Mouse (Mus musculus) midbrain, embryonic 12.5 days (tissue): ENCODE data around the gene Zmynd11. TPM values are rescaled to one million over a fixed set of nuclear protein-coding genes. Genes with fewer than 3 reads are reported as not detected.

Source experiments
- ATAC-seq: fragments of 200-750 bp; cut with Nextera tagmentation; 2 replicates; pipeline ENCODE4 v1.8.0; 2017; ENCODE audit warnings: low read depth, moderate TSS enrichment, moderate library complexity; ENCODE audit not compliant: low FRiP score
- H3K27ac ChIP-seq: fragments of 300-500 bp; sonication (generic); replicated peaks from 2 replicates; pipeline ENCODE4 v1.5.1; 2016; ENCODE audit warnings: mild to moderate bottlenecking
- H3K27me3 ChIP-seq: fragments of 300-500 bp; sonication (generic); 2 replicates; pipeline ENCODE4 v1.6.1; 2016; ENCODE audit warnings: mild to moderate bottlenecking
- H3K36me3 ChIP-seq: fragments of 300-500 bp; sonication (generic); 2 replicates; pipeline ENCODE4 v1.6.1; 2016
- H3K4me1 ChIP-seq: fragments of 300-500 bp; sonication (generic); 2 replicates; pipeline ENCODE4 v1.6.1; 2016
- H3K4me2 ChIP-seq: fragments of 300-500 bp; sonication (generic); replicated peaks from 2 replicates; pipeline ENCODE4 v1.6.1; 2016; ENCODE audit warnings: mild to moderate bottlenecking, moderate library complexity
- H3K4me3 ChIP-seq: fragments of 300-500 bp; sonication (generic); 2 replicates; pipeline ENCODE4 v1.5.1; 2016; ENCODE audit warnings: mild to moderate bottlenecking
- H3K9ac ChIP-seq: fragments of 300-500 bp; sonication (generic); replicated peaks from 2 replicates; pipeline ENCODE4 v1.6.1; 2016; ENCODE audit warnings: mild to moderate bottlenecking, moderate library complexity
- H3K9me3 ChIP-seq: fragments of 300-500 bp; sonication (generic); 2 replicates; pipeline ENCODE4 v1.6.1; 2016; ENCODE audit warnings: mild to moderate bottlenecking
- WGBS: fragments of 180-500 bp; shearing (Covaris S2); methylation state at CpG from one replicate; pipeline ENCODE4 v1.1.7; 2016; 5-methylcytosine and 5-hydroxymethylcytosine counted together
- polyA plus RNA-seq: library from polyadenylated mRNA; unstranded; fragments of >200 nt; fragmentation: Nextera tagmentation; extraction: Ambion mirVana; gene quantifications from 2 replicates; pipeline ENCODE4 v1.2.1, GENCODE M21; 2016

Zmynd11 gene
- polyA plus RNA-seq, 1 experiment from 2014 or later, result 152 TPM

DNA sequence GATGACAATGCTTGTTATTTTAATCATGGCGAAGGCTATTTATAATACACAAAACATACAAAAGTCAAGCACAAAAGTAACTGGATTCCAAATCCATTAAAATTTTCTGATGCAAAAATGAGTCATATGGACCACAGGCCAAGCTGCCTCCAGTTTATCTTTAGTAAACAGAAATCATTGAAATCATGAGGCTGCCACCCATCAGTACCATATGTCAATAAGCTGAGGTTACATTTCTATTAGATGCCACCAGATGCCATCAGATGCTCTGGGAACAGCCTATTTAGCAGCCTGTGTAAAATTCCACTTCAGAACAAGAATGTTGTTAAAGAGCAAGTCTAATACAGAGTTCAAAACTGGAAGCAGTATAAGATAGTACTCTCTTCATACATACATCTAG lies 52.7 kb downstream of the Zmynd11 start:
- Histone ChIP-seq H3K27ac (no peak overlapping the region), H3K27me3 (no peaks in the 10 kb centered on the region), H3K36me3 (peaks cover 11% of the 10 kb centered on the region), H3K9ac (no peak overlapping the region), H3K4me2 (no peak overlapping the region), H3K9me3 (no peaks in the 10 kb centered on the region), H3K4me3 (no peak overlapping the region), H3K4me1 (no peaks in the 10 kb centered on the region)
- WGBS, result 96% methylated on average over 1 of the region's 1 CpGs
- ATAC-seq, result no peak

GRCm38 (mm10) chr13:9708433-9709240 lies 56.5 kb downstream of the Zmynd11 start:
- Histone ChIP-seq H3K36me3 (peaks cover 14% of the 10 kb centered on the region; the same call in 1 of the 2 replicates), H3K9me3 (no peaks in the 10 kb centered on the region), H3K4me3 (no peak overlapping the region), H3K4me2 (no peak overlapping the region), H3K4me1 (no peaks in the 10 kb centered on the region), H3K27me3 (no peaks in the 10 kb centered on the region), H3K9ac (no peak overlapping the region), H3K27ac (no peak overlapping the region)
- no peak for ATAC-seq
- WGBS, result 87% methylated on average over 7 of the region's 7 CpGs

DNA sequence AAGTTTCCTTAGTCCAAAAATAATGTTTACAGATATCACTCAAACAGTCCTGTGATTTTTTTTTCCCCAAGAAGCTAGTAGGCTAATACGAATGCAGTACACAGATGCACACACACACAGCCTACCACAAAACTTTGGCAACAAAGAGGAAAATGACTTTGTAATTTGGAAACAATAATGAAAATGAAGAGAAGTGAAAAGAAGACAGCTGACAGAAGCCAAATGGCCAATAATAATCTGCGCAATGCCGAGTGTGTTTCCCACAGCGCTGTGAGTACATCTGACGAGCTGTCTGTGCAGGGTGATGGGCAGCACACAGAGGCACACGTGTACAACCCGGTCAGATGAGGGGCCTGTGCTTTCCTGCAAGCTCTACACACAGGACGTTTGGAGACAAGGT lies 58.4 kb downstream of the Zmynd11 start:
- Histone ChIP-seq H3K27ac (no peak overlapping the region), H3K4me2 (no peak overlapping the region), H3K9me3 (no peaks in the 10 kb centered on the region), H3K36me3 (peaks cover 14% of the 10 kb centered on the region; the same call in 1 of the 2 replicates), H3K4me1 (no peaks in the 10 kb centered on the region), H3K9ac (no peak overlapping the region), H3K4me3 (no peak overlapping the region), H3K27me3 (no peaks in the 10 kb centered on the region)
- no peak for ATAC-seq
- WGBS, result 90% methylated on average over 8 of the region's 8 CpGs

DNA sequence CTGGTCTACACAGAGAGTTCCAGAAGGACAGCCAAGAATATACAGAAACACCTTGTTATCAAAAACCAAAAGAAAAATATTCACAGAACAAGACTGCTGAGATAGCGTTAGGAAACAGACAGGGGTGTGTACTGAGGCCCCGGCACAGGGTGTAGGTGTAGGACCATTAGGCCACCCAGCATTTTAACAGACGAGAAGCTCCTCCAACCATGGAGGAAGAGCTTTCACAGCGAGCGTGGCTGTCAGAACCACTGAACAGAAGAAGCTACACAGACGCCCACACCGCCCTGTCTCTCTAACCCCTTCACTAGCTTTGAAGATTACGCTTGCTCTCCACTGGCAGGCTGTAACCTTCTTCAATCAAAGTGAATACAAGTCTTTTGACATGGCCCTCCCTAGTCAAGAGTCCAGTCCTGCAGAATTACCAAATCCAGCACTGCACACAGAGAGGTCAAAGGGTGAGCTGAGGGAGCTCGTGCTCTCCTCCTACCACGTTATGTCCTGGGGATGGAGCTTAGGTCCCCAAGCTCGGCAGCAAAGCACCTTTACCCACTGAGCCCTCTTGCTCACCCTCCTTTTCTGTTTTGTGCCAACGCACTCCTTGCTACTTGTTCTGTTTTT lies 62.4 kb downstream of the Zmynd11 start:
- no peaks in the 10 kb centered on the region for H3K9me3 ChIP-seq
- no peak overlapping the region for H3K4me3 ChIP-seq
- no peaks in the 10 kb centered on the region for H3K4me1 ChIP-seq
- H3K27ac ChIP-seq, result no peak overlapping the region
- no peak for ATAC-seq
- 66% methylated on average over 12 of the region's 12 CpGs for WGBS
- H3K36me3 ChIP-seq, result peaks cover 12% of the 10 kb centered on the region
- no peaks in the 10 kb centered on the region for H3K27me3 ChIP-seq
- H3K4me2 ChIP-seq, result no peak overlapping the region
- H3K9ac ChIP-seq, result no peak overlapping the region

- ATAC-seq, result no peak
- no peak overlapping the region for H3K4me2 ChIP-seq
- H3K4me3 ChIP-seq, result no peak overlapping the region
- H3K9ac ChIP-seq, result no peak overlapping the region
- H3K4me1 ChIP-seq, result no peaks in the 10 kb centered on the region
- H3K27ac ChIP-seq, result no peak overlapping the region
- H3K27me3 ChIP-seq, result no peaks in the 10 kb centered on the region
- H3K9me3 ChIP-seq, result no peaks in the 10 kb centered on the region
- peaks cover 47% of the 10 kb centered on the region for H3K36me3 ChIP-seq
- WGBS, result 98% methylated on average over 4 of the region's 4 CpGs
Observed at GRCm38 (mm10) chr13:9697340-9697739, 67.8 kb downstream of the Zmynd11 start.

- no peak overlapping the region for H3K4me2 ChIP-seq
- H3K4me1 ChIP-seq, result no peaks in the 10 kb centered on the region
- H3K27ac ChIP-seq, result no peak overlapping the region
- no peaks in the 10 kb centered on the region for H3K9me3 ChIP-seq
- ATAC-seq, result no peak
- no peak overlapping the region for H3K9ac ChIP-seq
- H3K27me3 ChIP-seq, result no peaks in the 10 kb centered on the region
- peaks cover 54% of the 10 kb centered on the region for H3K36me3 ChIP-seq
- no peak overlapping the region for H3K4me3 ChIP-seq
Observed at GRCm38 (mm10) chr13:9695809-9696208, 69.3 kb downstream of the Zmynd11 start.

DNA sequence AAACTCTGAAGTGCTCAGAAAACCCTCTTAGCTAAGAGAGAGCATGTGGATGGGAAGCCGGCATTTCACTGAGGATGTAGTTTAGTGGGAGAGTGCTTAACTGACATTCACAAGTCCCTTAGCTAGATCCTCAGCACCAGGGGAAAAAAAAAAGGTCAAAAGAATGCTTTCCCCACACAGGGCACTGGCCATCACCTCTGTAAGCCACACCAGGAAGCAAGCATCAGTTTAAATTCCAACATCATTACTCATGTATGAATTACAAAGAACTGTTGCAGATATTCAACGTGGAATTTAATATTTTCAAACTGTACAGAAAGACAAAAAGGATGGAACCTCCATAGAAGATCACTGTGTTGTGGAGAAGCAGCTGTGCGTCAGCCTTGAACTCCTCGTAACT lies 69.7 kb downstream of the Zmynd11 start:
- WGBS, result 92% methylated on average over 4 of the region's 4 CpGs
- H3K27ac ChIP-seq, result no peak overlapping the region

GRCm38 (mm10) chr13:9694651-9695050 lies 70.5 kb downstream of the Zmynd11 start:
- H3K9me3 ChIP-seq, result no peaks in the 10 kb centered on the region
- peaks cover 66% of the 10 kb centered on the region for H3K36me3 ChIP-seq
- 94% methylated on average over 6 of the region's 6 CpGs for WGBS
- H3K9ac ChIP-seq, result no peak overlapping the region
- ATAC-seq, result no peak
- H3K27ac ChIP-seq, result no peak overlapping the region
- no peak overlapping the region for H3K4me2 ChIP-seq
- H3K4me3 ChIP-seq, result no peak overlapping the region
- H3K27me3 ChIP-seq, result no peaks in the 10 kb centered on the region
- no peaks in the 10 kb centered on the region for H3K4me1 ChIP-seq

More for the DNA sequence above, 69.7 kb downstream of the Zmynd11 start:
- Histone ChIP-seq H3K4me1 (no peaks in the 10 kb centered on the region), H3K4me3 (no peak overlapping the region), H3K9me3 (no peaks in the 10 kb centered on the region), H3K4me2 (no peak overlapping the region), H3K9ac (no peak overlapping the region), H3K27me3 (no peaks in the 10 kb centered on the region), H3K36me3 (peaks cover 58% of the 10 kb centered on the region)
- ATAC-seq, result no peak

GRCm38 (mm10) chr13:9692876-9693275 lies 72.3 kb downstream of the Zmynd11 start:
- H3K4me3 ChIP-seq, result no peak overlapping the region
- no peak overlapping the region for H3K27ac ChIP-seq
- 94% methylated on average over 3 of the region's 3 CpGs for WGBS
- no peaks in the 10 kb centered on the region for H3K4me1 ChIP-seq
- no peaks in the 10 kb centered on the region for H3K9me3 ChIP-seq
- H3K9ac ChIP-seq, result no peak overlapping the region
- no peaks in the 10 kb centered on the region for H3K27me3 ChIP-seq
- ATAC-seq, result no peak
- no peak overlapping the region for H3K4me2 ChIP-seq
- peaks cover 79% of the 10 kb centered on the region for H3K36me3 ChIP-seq

DNA sequence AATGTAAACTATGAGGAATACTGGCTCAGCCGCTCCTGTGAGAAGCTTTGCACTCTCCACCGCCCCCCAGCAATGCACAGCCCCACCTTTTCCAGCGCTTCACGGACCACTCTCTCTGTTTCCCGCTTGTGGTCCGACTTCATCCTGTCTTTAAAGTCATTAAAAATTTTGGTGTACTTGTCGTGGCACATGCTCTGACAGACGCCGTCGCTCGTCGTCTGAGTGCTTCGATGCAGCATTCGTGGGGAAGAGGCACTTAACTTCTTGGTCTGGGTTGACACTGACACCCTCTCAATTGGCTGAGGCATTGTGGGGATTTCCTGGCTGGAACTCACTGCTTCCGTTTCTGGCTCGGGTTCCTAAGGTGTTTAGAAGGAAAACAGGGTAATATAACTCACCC lies 75.8 kb downstream of the Zmynd11 start:
- Histone ChIP-seq H3K27me3 (no peaks in the 10 kb centered on the region), H3K27ac (no peak overlapping the region), H3K9me3 (no peaks in the 10 kb centered on the region), H3K9ac (no peak overlapping the region), H3K4me1 (no peaks in the 10 kb centered on the region), H3K36me3 (peaks cover 79% of the 10 kb centered on the region), H3K4me3 (no peak overlapping the region), H3K4me2 (no peak overlapping the region)
- WGBS, result 92% methylated on average over 16 of the region's 16 CpGs
- ATAC-seq, result no peak

- Histone ChIP-seq H3K4me2 (no peak overlapping the region), H3K9me3 (no peaks in the 10 kb centered on the region), H3K4me1 (no peaks in the 10 kb centered on the region), H3K9ac (no peak overlapping the region), H3K36me3 (peaks cover 90% of the 10 kb centered on the region), H3K4me3 (no peak overlapping the region), H3K27me3 (no peaks in the 10 kb centered on the region), H3K27ac (no peak overlapping the region)
- peak; percentile 24; the same call in 1 of the 2 replicates for ATAC-seq
- 87% methylated on average over 11 of the region's 11 CpGs for WGBS
Observed at GRCm38 (mm10) chr13:9686765-9687164, 78.4 kb downstream of the Zmynd11 start.

DNA sequence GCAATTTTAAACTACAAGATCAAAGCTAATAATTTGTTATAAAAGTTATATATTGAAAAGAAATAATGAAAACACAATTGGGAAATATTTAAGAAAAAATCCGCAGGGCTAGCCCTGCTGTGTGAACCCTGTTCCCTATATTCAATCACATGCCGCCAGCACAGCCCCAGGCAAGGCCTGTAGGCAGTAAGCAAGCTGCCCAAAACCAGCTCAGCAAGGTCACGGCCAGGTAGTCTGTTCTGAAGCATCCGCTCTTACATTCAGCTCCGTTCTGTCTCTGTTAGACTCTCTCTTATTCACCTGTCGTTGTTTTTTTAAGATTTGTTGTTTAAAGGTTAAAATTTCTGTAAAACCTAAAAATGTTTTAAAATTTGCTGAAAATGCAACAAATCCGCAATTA lies 78.9 kb downstream of the Zmynd11 start:
- peaks cover 93% of the 10 kb centered on the region for H3K36me3 ChIP-seq
- H3K4me3 ChIP-seq, result no peak overlapping the region
- H3K27me3 ChIP-seq, result no peaks in the 10 kb centered on the region
- no peak overlapping the region for H3K27ac ChIP-seq
- ATAC-seq, result no peak
- 97% methylated on average over 7 of the region's 7 CpGs for WGBS
- H3K4me1 ChIP-seq, result no peaks in the 10 kb centered on the region
- H3K9me3 ChIP-seq, result no peaks in the 10 kb centered on the region
- H3K4me2 ChIP-seq, result no peak overlapping the region
- H3K9ac ChIP-seq, result no peak overlapping the region
